Mouse (Mus musculus): ENCODE data around the gene Olfr1431.

DNA sequence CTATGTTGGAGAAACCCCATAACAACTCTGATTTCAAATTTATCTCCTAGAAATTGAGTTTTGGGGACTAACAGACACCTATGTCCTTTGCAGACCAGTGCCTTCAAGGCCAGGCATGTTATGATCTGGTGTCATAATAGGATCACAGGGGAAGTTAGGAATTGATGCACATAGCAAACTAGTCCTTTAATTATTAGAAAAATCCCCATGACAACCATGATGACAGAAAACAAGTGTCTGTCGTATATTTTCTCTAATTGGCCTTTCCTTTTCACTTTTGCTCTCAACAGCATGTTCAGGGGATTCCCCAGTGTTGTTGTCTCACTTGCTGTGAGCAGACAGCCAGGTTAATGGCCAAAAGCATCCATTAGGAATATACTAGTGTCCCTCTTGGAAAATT is 60.3 kb downstream of the Olfr1431 start, which contains the start of gene Olfr235:
- no peak for TF ChIP-seq CTCF (IDR thresholded peaks at IDR 0.05; ENCODE audit: extremely low read depth, insufficient read depth, insufficient read length, insufficient replicate concordance)
- TF ChIP-seq POLR2A (IDR thresholded peaks at IDR 0.05; ENCODE audit: low read depth, low read length): no peak

Measured in spleen, adult 2 months (tissue).